ENCODE assay signal across 26 mouse cellular contexts in genomic region chr2:38129961-38130802, GRCm38 (mm10).
DNase-seq lines count a peak whose midpoint lies in the region; ATAC-seq and TF ChIP-seq lines count a peak whose summit lies in the region.
"Had no signal": no experiment of that assay in that cellular context is flagged by ENCODE, and none has a peak within 500 bp of the region (broad histone marks: within the 10 kb centered on the region; RNA-seq: fewer than 3 reads in every experiment).

No protein-coding gene starts in this region.

- TF ChIP-seq EP300 in CH12.LX (IDR thresholded peaks at IDR 0.05; ENCODE audit: low read length), result no peak

- no peak for TF ChIP-seq RAD21 in CH12.LX (IDR thresholded peaks at IDR 0.05; ENCODE audit: low read depth, low read length)

- no peaks in the 10 kb centered on the region for H3K9me3 ChIP-seq in liver, embryonic 11.5 days (ENCODE audit: control insufficient read depth, low read length)
- H3K9me3 ChIP-seq in CH12.LX (replicated peaks; ENCODE audit: low read length), result no peaks in the 10 kb centered on the region
- H3K9me3 ChIP-seq in midbrain, embryonic 14.5 days (ENCODE audit: control insufficient read depth, low read length), result no peaks in the 10 kb centered on the region
- H3K9me3 ChIP-seq: embryonic facial prominence, embryonic 12.5 days; forebrain, embryonic 10.5 days; heart, embryonic 10.5 days; heart, embryonic 15.5 days; neural tube, embryonic 12.5 days had no signal

- no peaks in the 10 kb centered on the region for H3K36me3 ChIP-seq in kidney, adult 2 months (ENCODE audit: control insufficient read depth, insufficient read depth, low read length)
- H3K36me3 ChIP-seq in liver, adult 2 months (ENCODE audit: control insufficient read depth, insufficient read depth, low read length), result peaks cover 2% of the 10 kb centered on the region; the same call in 1 of the 2 replicates
- H3K36me3 ChIP-seq in liver, embryonic 11.5 days (ENCODE audit: control insufficient read depth, insufficient read depth, low read length), result no peaks in the 10 kb centered on the region
- peaks cover 0 to 4% of the 10 kb centered on the region in 2 experiments for H3K36me3 ChIP-seq in CH12.LX (replicated peaks in 1 of 2; ENCODE audit: control insufficient read depth in 1 of 2, insufficient read depth in 1 of 2, low read length in 1 of 2)
- no peaks in the 10 kb centered on the region for H3K36me3 ChIP-seq in midbrain, embryonic 14.5 days (ENCODE audit: control insufficient read depth, insufficient read depth, low read length)
- H3K36me3 ChIP-seq: embryonic facial prominence, embryonic 12.5 days; forebrain, embryonic 10.5 days; heart, embryonic 10.5 days; heart, embryonic 15.5 days; neural tube, embryonic 12.5 days had no signal

- dilution Hi-C loops in CH12.LX (cut with MboI; ENCODE audit: extremely low pct_ligation_motif_present, extremely low pct_unique_long_range_greater_than_20kb, low sequenced_read_pairs), result no loop called here

- peak; percentile 53 for DNase-seq in kidney, adult 2 months
- DNase-seq in kidney, postnatal 10 days, result no peak
- DNase-seq in liver, adult 2 months (ENCODE audit: extremely low read depth, low read depth, low spot score), result peak; percentile 32
- no peak for DNase-seq in liver, embryonic 11.5 days (ENCODE audit: low spot score)
- peak; percentile 3 for DNase-seq in CH12.LX (ENCODE audit: extremely low read depth)
- peak; percentile 79 for DNase-seq in Muller cell, postnatal 12 days (ENCODE audit: inconsistent ontology term)
- no peak for DNase-seq in urinary bladder, postnatal 14 days (ENCODE audit: low spot score)
- no peak for DNase-seq in midbrain, embryonic 14.5 days
- DNase-seq: adrenal gland, postnatal 10 days; cerebellum, adult 11 months; cerebellum, adult 9-10 months; cerebellum, postnatal 36 days; gastrocnemius, adult 2 months; left cerebral cortex, postnatal 4 days; lung, postnatal 36 days; thymus, postnatal 4 days had no signal

- TF ChIP-seq POLR2A in kidney, adult 2 months (IDR thresholded peaks at IDR 0.05; ENCODE audit: low read depth, low read length), result no peak
- TF ChIP-seq POLR2A in liver, adult 2 months (IDR thresholded peaks at IDR 0.05; ENCODE audit: extremely low read depth, insufficient read depth, low read length), result no peak
- no peak for TF ChIP-seq POLR2A in CH12.LX (IDR thresholded peaks at IDR 0.05; ENCODE audit: low read depth, low read length)

- in situ Hi-C loops in CH12.LX (cut with MboI; ENCODE audit: low pct_ligation_motif_present, low pct_unique_long_range_greater_than_20kb, low sequenced_read_pairs), result no loop called here

- 40% methylated on average over 6 of the region's 6 CpGs for WGBS in kidney, adult 2 months
- WGBS in liver, adult 2 months, result 82% methylated on average over 6 of the region's 6 CpGs
- 71% methylated on average over 6 of the region's 6 CpGs for WGBS in liver, embryonic 11.5 days
- WGBS in midbrain, embryonic 14.5 days, result 75% methylated on average over 6 of the region's 6 CpGs

- no peak for TF ChIP-seq CTCF in kidney, adult 2 months (conservative IDR thresholded peaks at IDR 0.05; ENCODE audit: insufficient read depth, insufficient read length, low read depth, low read length)
- no peak for TF ChIP-seq CTCF in liver, adult 2 months (IDR thresholded peaks at IDR 0.05; ENCODE audit: low read depth, low read length)
- no peak for TF ChIP-seq CTCF in CH12.LX (conservative IDR thresholded peaks at IDR 0.05 in 1 of 2, IDR thresholded peaks at IDR 0.05 in 1 of 2; ENCODE audit: low read depth in 2 of 2, low read length in 2 of 2)

- no peaks in the 10 kb centered on the region for H3K79me2 ChIP-seq in liver, adult 2 months (ENCODE audit: control insufficient read depth, insufficient read depth, low read length)
- no peaks in the 10 kb centered on the region for H3K79me2 ChIP-seq in CH12.LX (replicated peaks; ENCODE audit: control insufficient read depth, extremely low read depth, insufficient read depth, poor library complexity, severe bottlenecking)

- H3K4me1 ChIP-seq in kidney, adult 2 months (ENCODE audit: control insufficient read depth, insufficient read depth, low read length), result peaks cover 11% of the 10 kb centered on the region
- no peaks in the 10 kb centered on the region for H3K4me1 ChIP-seq in liver, adult 2 months (ENCODE audit: control insufficient read depth, insufficient read depth, low read length)
- peaks cover 58% of the 10 kb centered on the region for H3K4me1 ChIP-seq in liver, embryonic 11.5 days (replicated peaks; ENCODE audit: control insufficient read depth, insufficient read depth, low read length)
- H3K4me1 ChIP-seq in CH12.LX (ENCODE audit: control insufficient read depth in 1 of 2, insufficient read depth in 2 of 2), result peaks cover 0 to 2% of the 10 kb centered on the region in 2 experiments; a peak in 1 of 4 replicates
- H3K4me1 ChIP-seq in midbrain, embryonic 14.5 days (ENCODE audit: control insufficient read depth, insufficient read depth, low read length), result no peaks in the 10 kb centered on the region
- H3K4me1 ChIP-seq: embryonic facial prominence, embryonic 12.5 days; neural tube, embryonic 12.5 days had no signal

- H3K4me2 ChIP-seq in liver, embryonic 11.5 days, result no peak overlapping the region
- H3K4me2 ChIP-seq in CH12.LX (ENCODE audit: insufficient read depth, low read depth, poor library complexity, severe bottlenecking), result no peak overlapping the region
- no peak overlapping the region for H3K4me2 ChIP-seq in midbrain, embryonic 14.5 days (ENCODE audit: low read length)
- H3K4me2 ChIP-seq: embryonic facial prominence, embryonic 12.5 days; heart, embryonic 15.5 days; midbrain, embryonic 11.5 days; neural tube, embryonic 12.5 days had no signal

- H3K27ac ChIP-seq in kidney, adult 2 months (ENCODE audit: insufficient read depth, low read depth, low read length), result no peak overlapping the region
- H3K27ac ChIP-seq in liver, adult 2 months (replicated peaks; ENCODE audit: insufficient read depth, low read depth, low read length), result no peak overlapping the region
- H3K27ac ChIP-seq in liver, embryonic 11.5 days (ENCODE audit: low read depth, low read length), result no peak overlapping the region
- H3K27ac ChIP-seq in CH12.LX (ENCODE audit: insufficient read depth, low read depth), result no peak overlapping the region
- no peak overlapping the region for H3K27ac ChIP-seq in midbrain, embryonic 14.5 days (replicated peaks; ENCODE audit: low read depth, low read length)
- H3K27ac ChIP-seq: embryonic facial prominence, embryonic 12.5 days; forebrain, embryonic 10.5 days; gastrocnemius, adult 2 months; heart, embryonic 10.5 days; heart, embryonic 15.5 days; neural tube, embryonic 12.5 days had no signal

- H3K27me3 ChIP-seq in kidney, adult 2 months (replicated peaks; ENCODE audit: control insufficient read depth, insufficient read depth, low read length), result no peaks in the 10 kb centered on the region
- H3K27me3 ChIP-seq in liver, adult 2 months (ENCODE audit: control insufficient read depth, insufficient read depth, low read length), result no peaks in the 10 kb centered on the region
- H3K27me3 ChIP-seq in liver, embryonic 11.5 days (replicated peaks; ENCODE audit: control insufficient read depth, insufficient read depth, low read length), result no peaks in the 10 kb centered on the region
- no peaks in the 10 kb centered on the region for H3K27me3 ChIP-seq in CH12.LX (replicated peaks)
- H3K27me3 ChIP-seq in midbrain, embryonic 14.5 days (ENCODE audit: control insufficient read depth, insufficient read depth, low read length), result no peaks in the 10 kb centered on the region
- H3K27me3 ChIP-seq: embryonic facial prominence, embryonic 12.5 days; heart, embryonic 15.5 days; neural tube, embryonic 12.5 days had no signal

- H3K4me3 ChIP-seq in kidney, adult 2 months (ENCODE audit: insufficient read depth, low read depth, low read length), result no peak overlapping the region
- no peak overlapping the region for H3K4me3 ChIP-seq in liver, adult 2 months (ENCODE audit: insufficient read depth, low read depth, low read length)
- H3K4me3 ChIP-seq in liver, embryonic 11.5 days (ENCODE audit: low read depth, low read length), result no peak overlapping the region
- no peak overlapping the region for H3K4me3 ChIP-seq in CH12.LX (replicated peaks in 1 of 3; ENCODE audit: low read depth in 2 of 3, low read length in 2 of 3, poor library complexity in 1 of 3)
- no peak overlapping the region for H3K4me3 ChIP-seq in midbrain, embryonic 14.5 days (replicated peaks; ENCODE audit: low read depth, low read length)
- H3K4me3 ChIP-seq: embryonic facial prominence, embryonic 12.5 days; forebrain, embryonic 10.5 days; gastrocnemius, adult 2 months; heart, embryonic 10.5 days; heart, embryonic 15.5 days; myocyte; neural tube, embryonic 12.5 days had no signal

- no peak for ATAC-seq in liver, embryonic 11.5 days (replicated peaks; ENCODE audit: low FRiP score)
- no peak for ATAC-seq in midbrain, embryonic 14.5 days (ENCODE audit: low FRiP score, low TSS enrichment)
- ATAC-seq: CD4-positive, CD25-positive, alpha-beta regulatory T cell, adult 4 months; forebrain, embryonic 16.5 days; hindbrain, embryonic 16.5 days had no signal

- no peak overlapping the region for H3K9ac ChIP-seq in liver, adult 2 months (ENCODE audit: low read depth, low read length)
- no peak overlapping the region for H3K9ac ChIP-seq in liver, embryonic 11.5 days (ENCODE audit: low read depth, low read length)
- no peak overlapping the region for H3K9ac ChIP-seq in CH12.LX (ENCODE audit: insufficient read depth, low read depth)
- H3K9ac ChIP-seq in midbrain, embryonic 14.5 days (replicated peaks; ENCODE audit: low read length), result no peak overlapping the region
- H3K9ac ChIP-seq: embryonic facial prominence, embryonic 12.5 days; heart, embryonic 15.5 days; neural tube, embryonic 12.5 days had no signal

TF ChIP-seq in CH12.LX, 34 proteins besides CTCF, POLR2A, EP300 and RAD21:
- TF ChIP-seq ELF1 (IDR thresholded peaks at IDR 0.05; ENCODE audit: low read depth, low read length) (no peak), SMC3 (IDR thresholded peaks at IDR 0.05; ENCODE audit: low read depth, low read length) (no peak), NELFE (IDR thresholded peaks at IDR 0.05; ENCODE audit: low read depth, low read length) (no peak), IRF4 (IDR thresholded peaks at IDR 0.05; ENCODE audit: low read depth, low read length) (no peak), MAFK (IDR thresholded peaks at IDR 0.05; ENCODE audit: insufficient replicate concordance, low read length) (no peak), CHD2 (IDR thresholded peaks at IDR 0.05; ENCODE audit: low read length) (no peak), MEF2A (IDR thresholded peaks at IDR 0.05; ENCODE audit: borderline replicate concordance, low read depth, low read length) (no peak), USF1 (IDR thresholded peaks at IDR 0.05; ENCODE audit: low read depth, low read length) (no peak), KAT2A (IDR thresholded peaks at IDR 0.05; ENCODE audit: insufficient replicate concordance, low read length) (no peak)

Comparison
In these comparisons a context has a peak if more than half of its experiments do, and no peak if none do; other contexts are left out.
1. DNase-seq: peak in kidney, adult 2 months (single experiment), liver, adult 2 months (single experiment), CH12.LX (single experiment) and Muller cell, postnatal 12 days (single experiment); none in kidney, postnatal 10 days (single experiment), liver, embryonic 11.5 days (single experiment), urinary bladder, postnatal 14 days (single experiment) and midbrain, embryonic 14.5 days (single experiment).